Mouse (Mus musculus) intestine, postnatal 0 days (tissue): ENCODE data around the gene Sestd1. TPM values are rescaled to one million over a fixed set of nuclear protein-coding genes. Genes with fewer than 3 reads are reported as not detected.
A peak's percentile ranks its signal among the peaks of the same experiment; 100 is the strongest.

Experiments
- ATAC-seq: fragments of 200-750 bp; cut with Nextera tagmentation; 2 replicates; pipeline ENCODE4 v1.8.0; 2017; ENCODE audit warnings: mild to moderate bottlenecking, moderate TSS enrichment, moderate library complexity
- H3K27ac ChIP-seq: fragments of 300-500 bp; sonication (generic); 2 replicates; pipeline ENCODE4 v1.5.1; 2014; ENCODE audit warnings: mild to moderate bottlenecking, low read depth, low read length, moderate library complexity
- H3K27me3 ChIP-seq: fragments of 300-500 bp; sonication (generic); replicated peaks from 2 replicates; pipeline ENCODE4 v1.6.1; 2014; ENCODE audit warnings: low read length, mixed read lengths; ENCODE audit not compliant: control insufficient read depth, insufficient read depth
- H3K36me3 ChIP-seq: fragments of 300-500 bp; sonication (generic); 2 replicates; pipeline ENCODE4 v1.6.1; 2014; ENCODE audit warnings: mild to moderate bottlenecking, moderate library complexity; ENCODE audit not compliant: control insufficient read depth, insufficient read depth
- H3K4me1 ChIP-seq: fragments of 300-500 bp; sonication (generic); replicated peaks from 2 replicates; pipeline ENCODE4 v1.6.1; 2014; ENCODE audit warnings: antibody characterized with exemption, low read length, mixed read lengths; ENCODE audit not compliant: control insufficient read depth, insufficient read depth
- H3K4me2 ChIP-seq: fragments of 300-500 bp; sonication (generic); replicated peaks from 2 replicates; pipeline ENCODE4 v1.6.1; 2014; ENCODE audit warnings: low read depth, mild to moderate bottlenecking, moderate library complexity
- H3K4me3 ChIP-seq: fragments of 300-500 bp; sonication (generic); 2 replicates; pipeline ENCODE4 v1.5.1; 2014; ENCODE audit warnings: low read depth, low read length
- H3K9ac ChIP-seq: fragments of 300-500 bp; sonication (generic); 2 replicates; pipeline ENCODE4 v1.6.1; 2014; ENCODE audit warnings: mild to moderate bottlenecking, low read depth, low read length
- H3K9me3 ChIP-seq: fragments of 300-500 bp; sonication (generic); 2 replicates; pipeline ENCODE4 v1.6.1; 2016; ENCODE audit warnings: mixed run types; ENCODE audit not compliant: control insufficient read depth
- CTCF ChIP-seq: sonication (generic); IDR thresholded peaks from 2 replicates; pipeline ENCODE4 v1.5.1; 2016; ENCODE audit warnings: low read depth, mild to moderate bottlenecking, control low read depth, antibody characterized with exemption, moderate library complexity
- WGBS: fragments of 180-500 bp; shearing (Covaris S2); extraction: QIAGEN DNeasy Blood & Tissue Kit; methylation state at CpG from one replicate; pipeline ENCODE4 v1.1.7; 2014; 5-methylcytosine and 5-hydroxymethylcytosine counted together
- polyA plus RNA-seq: library from polyadenylated mRNA; unstranded; fragments of >200 nt; fragmentation: Nextera tagmentation; extraction: Ambion mirVana; gene quantifications from 2 replicates; pipeline ENCODE4 v1.2.1, GENCODE M21; 2015

Gene Sestd1
- polyA plus RNA-seq, 1 experiment from 2014 or later, result 10.8 TPM

DNA sequence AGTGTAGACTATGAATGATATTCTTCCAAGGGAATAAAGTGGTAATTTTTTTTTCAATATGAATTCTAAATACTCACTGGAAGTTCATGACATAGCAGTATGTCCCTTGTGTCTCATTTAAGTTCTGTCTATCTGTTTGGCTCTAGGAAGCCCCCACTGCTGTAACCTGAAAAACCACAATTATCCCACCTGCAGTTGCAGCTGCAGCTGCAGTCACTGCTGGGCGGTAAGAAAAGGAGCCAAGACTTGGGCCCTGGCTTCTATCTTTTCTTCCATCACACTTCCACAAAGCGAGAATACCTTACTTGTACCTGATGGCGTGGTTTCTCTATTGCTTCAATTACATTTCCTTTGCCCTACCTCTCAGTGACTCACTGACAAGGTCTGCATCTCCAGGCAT lies 92.9 kb downstream of the Sestd1 start:
- H3K4me1 ChIP-seq, result no peaks in the 10 kb centered on the region
- no peak overlapping the region; the same call in 1 of the 2 replicates for H3K27ac ChIP-seq
- no peaks in the 10 kb centered on the region for H3K9me3 ChIP-seq
- H3K9ac ChIP-seq, result no peak overlapping the region
- no peak for ATAC-seq
- no peak overlapping the region for H3K4me2 ChIP-seq
- H3K27me3 ChIP-seq, result no peaks in the 10 kb centered on the region
- TF ChIP-seq CTCF, result no peak
- no peak overlapping the region for H3K4me3 ChIP-seq
- H3K36me3 ChIP-seq, result peaks cover 37% of the 10 kb centered on the region
- 96% methylated on average over 3 of the region's 3 CpGs for WGBS

DNA sequence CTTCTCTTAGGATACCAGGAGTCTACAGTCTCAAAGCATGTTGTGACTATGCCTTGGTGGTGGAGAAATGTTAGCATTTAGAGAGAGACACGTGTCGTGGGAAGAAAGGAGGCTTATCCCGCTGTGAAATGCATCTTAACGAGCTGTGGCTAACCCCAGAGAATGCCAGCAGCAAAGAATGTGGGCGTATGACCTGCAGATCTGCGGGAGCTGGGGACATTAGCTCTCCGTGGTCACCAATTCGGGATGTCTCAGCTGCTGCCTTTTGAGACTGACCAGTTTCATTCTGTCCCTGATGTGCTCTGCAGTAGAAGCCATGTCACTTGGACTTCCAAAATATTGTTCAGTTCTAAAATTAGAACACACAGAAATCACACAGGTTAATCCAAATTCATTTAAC lies 93.5 kb downstream of the Sestd1 start:
- 88% methylated on average over 8 of the region's 8 CpGs for WGBS
- Histone ChIP-seq H3K27me3 (no peaks in the 10 kb centered on the region), H3K9ac (no peak overlapping the region), H3K9me3 (no peaks in the 10 kb centered on the region), H3K36me3 (peaks cover 37% of the 10 kb centered on the region), H3K27ac (no peak overlapping the region), H3K4me3 (no peak overlapping the region), H3K4me2 (no peak overlapping the region), H3K4me1 (no peaks in the 10 kb centered on the region)
- no peak for ATAC-seq
- no peak for TF ChIP-seq CTCF

DNA sequence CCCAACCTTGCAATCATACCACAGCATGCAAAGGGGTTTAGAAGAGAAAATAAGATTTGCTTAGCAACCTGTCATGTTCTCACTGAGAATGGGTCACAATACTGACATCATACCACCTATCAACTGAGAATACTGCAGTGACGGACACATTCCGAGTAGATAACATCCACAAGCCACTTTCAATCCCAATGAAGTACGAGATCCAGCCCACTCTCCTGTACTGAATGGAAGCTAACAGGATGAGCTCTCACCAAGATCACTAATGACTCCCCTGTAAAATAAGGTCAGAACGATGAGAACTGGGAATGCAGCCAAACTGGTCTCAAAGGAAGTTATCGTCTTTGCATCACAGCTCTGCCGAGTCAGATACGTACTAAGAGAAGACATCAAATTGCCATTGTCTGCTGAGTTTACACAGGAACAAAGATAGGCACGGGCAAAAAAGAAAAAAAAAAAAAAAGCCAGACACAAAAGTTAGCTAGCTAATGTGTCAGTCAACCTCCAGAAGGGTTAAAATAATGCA lies 96.3 kb downstream of the Sestd1 start:
- 52% methylated on average over 8 of the region's 8 CpGs for WGBS
- no peak overlapping the region for H3K9ac ChIP-seq

DNA sequence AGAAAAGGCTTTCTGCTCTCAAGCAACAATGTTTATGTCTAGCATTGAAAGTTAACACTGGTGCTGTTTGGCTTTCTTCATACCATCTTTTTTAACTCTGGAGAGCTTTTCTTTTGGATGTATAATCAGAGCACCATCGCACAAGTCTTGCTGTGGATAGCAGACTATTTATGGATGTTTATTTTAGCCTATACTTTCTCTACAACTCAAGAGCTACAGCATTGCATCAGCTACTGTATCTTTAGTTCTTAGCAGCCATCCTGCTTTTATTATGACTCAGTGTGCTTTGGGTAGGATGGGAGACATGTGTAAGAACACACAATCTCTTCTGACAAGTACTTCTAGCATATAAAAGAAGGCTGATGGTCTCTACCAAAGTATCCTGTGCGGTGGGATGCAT lies 96.7 kb downstream of the Sestd1 start:
- H3K36me3 ChIP-seq, result peaks cover 21% of the 10 kb centered on the region
- H3K4me2 ChIP-seq, result no peak overlapping the region
- no peak overlapping the region for H3K27ac ChIP-seq
- no peaks in the 10 kb centered on the region for H3K9me3 ChIP-seq
- no peak overlapping the region for H3K4me3 ChIP-seq
- H3K9ac ChIP-seq, result no peak overlapping the region
- no peak for TF ChIP-seq CTCF
- no peak for ATAC-seq
- 69% methylated on average over 2 of the region's 2 CpGs for WGBS
- no peaks in the 10 kb centered on the region for H3K27me3 ChIP-seq
- H3K4me1 ChIP-seq, result no peaks in the 10 kb centered on the region

More for the DNA sequence above, 96.3 kb downstream of the Sestd1 start:
- TF ChIP-seq CTCF, result no peak
- Histone ChIP-seq H3K4me1 (no peaks in the 10 kb centered on the region), H3K27ac (no peak overlapping the region), H3K4me3 (no peak overlapping the region), H3K9me3 (no peaks in the 10 kb centered on the region), H3K27me3 (no peaks in the 10 kb centered on the region), H3K4me2 (no peak overlapping the region), H3K36me3 (peaks cover 21% of the 10 kb centered on the region)
- no peak for ATAC-seq

DNA sequence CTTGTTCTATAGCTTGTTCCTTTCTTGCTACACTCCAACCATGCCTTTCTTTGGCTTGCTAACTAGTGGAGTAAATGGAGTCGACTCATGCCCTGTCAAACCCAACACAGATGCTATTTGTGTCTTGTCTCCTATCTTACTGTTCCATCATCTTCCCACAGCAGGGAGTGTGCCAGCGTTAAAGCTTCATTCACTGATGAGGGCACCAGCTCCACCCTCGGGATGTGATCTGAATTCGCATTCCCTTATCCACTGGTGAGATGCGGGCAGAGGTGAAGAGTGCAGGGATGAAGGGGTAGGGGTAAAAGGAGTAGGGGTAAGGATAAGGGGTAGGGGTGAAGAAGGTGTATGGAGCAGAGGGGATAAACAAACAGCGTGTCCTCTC lies 97.4 kb downstream of the Sestd1 start:
- no peak overlapping the region for H3K27ac ChIP-seq
- no peak for ATAC-seq
- H3K36me3 ChIP-seq, result peaks cover 17% of the 10 kb centered on the region
- no peak overlapping the region for H3K9ac ChIP-seq
- H3K27me3 ChIP-seq, result no peaks in the 10 kb centered on the region
- no peak overlapping the region for H3K4me2 ChIP-seq
- no peaks in the 10 kb centered on the region for H3K9me3 ChIP-seq
- H3K4me1 ChIP-seq, result no peaks in the 10 kb centered on the region
- no peak for TF ChIP-seq CTCF
- no peak overlapping the region for H3K4me3 ChIP-seq
- WGBS, result 77% methylated on average over 6 of the region's 6 CpGs

DNA sequence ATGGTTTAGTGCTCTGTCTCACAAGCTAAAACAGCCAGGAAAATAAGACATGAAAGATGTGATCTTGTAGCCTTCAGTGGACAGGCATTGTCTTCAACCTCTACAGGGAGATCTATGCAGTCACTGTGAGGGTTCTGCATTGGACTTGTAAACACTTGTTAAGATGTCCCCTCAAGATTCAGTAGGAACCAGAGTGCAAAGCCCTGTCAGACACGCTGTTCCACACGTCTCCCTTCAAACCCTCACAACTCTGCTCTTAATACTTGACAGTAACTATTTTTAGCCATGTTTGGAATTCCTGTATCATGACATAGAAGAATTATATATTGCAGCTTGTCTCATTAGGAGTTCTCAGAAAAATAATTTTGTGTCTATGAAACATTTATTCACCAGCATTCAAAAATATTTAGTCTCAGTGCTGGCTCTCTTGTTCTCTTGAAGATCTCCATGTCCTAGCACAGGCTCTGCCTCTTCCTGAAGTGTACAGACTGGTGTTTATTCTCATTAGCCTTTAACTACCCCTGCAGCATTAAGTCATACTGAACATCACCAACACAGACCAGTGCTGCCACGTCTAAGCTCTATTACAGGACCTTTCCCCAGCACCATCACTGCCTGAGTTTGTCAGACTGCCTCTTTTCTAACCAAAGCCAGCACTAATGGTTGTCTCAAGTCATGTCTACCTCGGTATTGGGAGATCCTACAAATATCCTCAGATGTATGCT lies 98.0 kb downstream of the Sestd1 start:
- no peaks in the 10 kb centered on the region for H3K4me1 ChIP-seq
- H3K9me3 ChIP-seq, result no peaks in the 10 kb centered on the region
- H3K9ac ChIP-seq, result no peak overlapping the region
- no peak overlapping the region for H3K27ac ChIP-seq
- no peak overlapping the region for H3K4me3 ChIP-seq
- WGBS, result 56% methylated on average over 4 of the region's 4 CpGs
- no peaks in the 10 kb centered on the region for H3K27me3 ChIP-seq
- no peak for ATAC-seq
- H3K4me2 ChIP-seq, result no peak overlapping the region
- no peak for TF ChIP-seq CTCF
- peaks cover 11% of the 10 kb centered on the region for H3K36me3 ChIP-seq

DNA sequence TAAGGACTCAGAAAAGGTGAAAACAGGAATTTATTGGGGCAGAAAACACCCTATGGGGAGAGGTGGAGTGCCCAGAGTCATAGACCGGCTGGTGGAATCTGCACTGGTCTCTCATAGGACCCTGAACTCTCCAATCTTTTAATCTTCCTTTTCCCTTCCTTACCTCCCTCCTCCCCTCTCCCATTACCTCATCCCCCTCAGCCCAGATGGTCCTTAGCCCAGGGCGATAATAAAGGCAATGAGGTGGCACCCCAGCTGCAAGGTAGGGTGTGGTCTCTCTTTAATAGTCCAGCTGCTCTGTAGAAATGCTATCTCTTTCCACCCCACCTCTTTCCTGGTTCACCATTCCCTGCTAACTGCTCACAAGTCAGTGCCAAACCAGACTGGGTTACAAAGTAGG lies 102.9 kb downstream of the Sestd1 start:
- H3K4me2 ChIP-seq, result no peak overlapping the region
- no peak overlapping the region for H3K27ac ChIP-seq
- TF ChIP-seq CTCF, result no peak
- H3K4me3 ChIP-seq, result no peak overlapping the region
- H3K9ac ChIP-seq, result no peak overlapping the region
- H3K4me1 ChIP-seq, result no peaks in the 10 kb centered on the region
- ATAC-seq, result peak; percentile 87
- 29% methylated on average over 2 of the region's 2 CpGs for WGBS
- H3K27me3 ChIP-seq, result no peaks in the 10 kb centered on the region
- no peaks in the 10 kb centered on the region for H3K9me3 ChIP-seq
- no peaks in the 10 kb centered on the region for H3K36me3 ChIP-seq
